Mouse (Mus musculus) heart, embryonic 10.5 days (tissue): ENCODE results near the gene Zdhhc13. TPM values are rescaled to one million over a fixed set of nuclear protein-coding genes. Genes with fewer than 3 reads are reported as not detected.

Source experiments
- polyA plus RNA-seq: library from polyadenylated mRNA; unstranded; fragments of >200 nt; fragmentation: Nextera tagmentation; extraction: Ambion mirVana; gene quantifications from 2 replicates; pipeline ENCODE4 v1.2.1, GENCODE M21; 2016

Zdhhc13 gene
- polyA plus RNA-seq, 1 experiment from 2014 or later, result 34.8 TPM

Other genes with a start within 250 kb of the Zdhhc13 start
- not detected in 2 replicates for gene Mrgprb2, start 230.9 kb upstream of the Zdhhc13 start, polyA plus RNA-seq
- gene Mrgprb3, start 145.2 kb upstream of the Zdhhc13 start, polyA plus RNA-seq, result not detected in 2 replicates
- gene Csrp3, start 59.0 kb downstream of the Zdhhc13 start, polyA plus RNA-seq, result 905 and 1,263 TPM in 2 replicates
- 21.9 and 25.4 TPM in 2 replicates for gene E2f8, start 92.6 kb downstream of the Zdhhc13 start, polyA plus RNA-seq
- 23.3 and 27.7 TPM in 2 replicates for gene Nav2, start 119.7 kb downstream of the Zdhhc13 start, polyA plus RNA-seq